Mouse (Mus musculus): ENCODE measurements around the gene Hoxd4. TPM values are rescaled to one million over a fixed set of nuclear protein-coding genes. Genes with fewer than 3 reads are reported as not detected.

The Hoxd4 gene
- polyA plus RNA-seq, 1 experiment = 2.9 TPM

DNA sequence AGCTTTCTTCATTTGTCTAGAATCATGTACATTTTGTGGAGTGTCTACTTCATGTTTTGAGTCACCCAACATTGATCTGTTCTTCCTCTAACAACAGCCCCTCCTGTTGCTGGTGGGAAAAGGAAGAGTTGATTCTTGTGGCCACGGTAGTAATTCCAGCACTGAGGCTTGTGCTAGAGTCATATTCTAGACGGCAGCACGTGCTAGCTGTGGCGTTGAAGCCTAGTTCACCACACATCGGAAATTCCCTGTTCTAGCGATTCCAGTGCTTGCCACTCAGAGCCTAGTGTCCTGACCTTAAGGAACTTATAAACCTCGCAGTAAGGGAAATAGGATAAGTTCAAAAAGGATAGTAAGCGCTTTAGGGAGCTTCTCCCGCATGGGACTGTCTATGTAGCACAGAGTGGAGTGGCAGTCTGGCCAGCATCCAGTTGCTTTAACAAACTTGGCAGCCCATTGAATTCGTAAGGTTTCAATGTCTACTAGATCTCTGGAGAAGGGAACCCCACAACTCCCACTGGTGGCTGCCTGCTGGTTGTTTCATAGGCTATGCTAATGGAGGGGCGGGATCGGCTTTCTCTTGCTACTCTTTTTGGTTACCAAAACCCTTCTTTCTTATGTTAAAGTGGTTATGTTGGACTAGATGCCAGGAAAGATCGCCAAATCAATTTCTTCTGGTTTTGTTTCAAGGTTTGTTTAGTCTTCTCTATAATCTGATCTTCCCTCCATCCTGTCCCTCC, 66.0 kb downstream of the Hoxd4 start:
- TF ChIP-seq CTCF (IDR thresholded peaks at IDR 0.05; ENCODE audit: extremely low read depth, insufficient read length, insufficient replicate concordance, low read depth, low read length) = no peak
- TF ChIP-seq POLR2A (IDR thresholded peaks at IDR 0.05; ENCODE audit: low read depth, low read length) = no peak
- H3K4me1 ChIP-seq (ENCODE audit: control insufficient read depth, insufficient read depth, insufficient read length, low read length) = no peaks in the 10 kb centered on the region
- no peaks in the 10 kb centered on the region for H3K36me3 ChIP-seq (ENCODE audit: control insufficient read depth, insufficient read depth, low read length)
- H3K27me3 ChIP-seq (ENCODE audit: control insufficient read depth, insufficient read depth, low read length) = no peaks in the 10 kb centered on the region; the same call in 1 of the 2 replicates
- WGBS = 71% methylated on average over 13 of the region's 13 CpGs
- no peak overlapping the region for H3K27ac ChIP-seq (ENCODE audit: insufficient read depth, low read depth, low read length)
- H3K4me3 ChIP-seq (ENCODE audit: low read depth, low read length) = no peak overlapping the region

Other genes with a start within 250 kb of the Hoxd4 start
- 1.5 and 1.6 TPM in 2 replicates for gene Lnpk, start 132.5 kb upstream of the Hoxd4 start, polyA plus RNA-seq (2012; rRNA removed)
- not detected in 2 replicates for gene Evx2, start 52.4 kb upstream of the Hoxd4 start, polyA plus RNA-seq (2012; rRNA removed)
- gene Hoxd13, start 43.6 kb upstream of the Hoxd4 start, polyA plus RNA-seq (2012; rRNA removed) = not detected in 2 replicates
- not detected in 2 replicates for gene Hoxd12, start 36.9 kb upstream of the Hoxd4 start, polyA plus RNA-seq (2012; rRNA removed)
- gene Hoxd11, start 32.4 kb upstream of the Hoxd4 start, polyA plus RNA-seq (2012; rRNA removed) = not detected in 2 replicates
- not detected in 2 replicates for gene Hoxd10, start 20.0 kb upstream of the Hoxd4 start, polyA plus RNA-seq (2012; rRNA removed)
- gene Hoxd9, start 14.2 kb upstream of the Hoxd4 start, polyA plus RNA-seq (2012; rRNA removed) = 0.24 and 0.34 TPM in 2 replicates
- 0.60 and 3.1 TPM in 2 replicates for gene Hoxd8, start 7.3 kb upstream of the Hoxd4 start, polyA plus RNA-seq (2012; rRNA removed)
- gene Hoxd3, start within 50 bp of the Hoxd4 start, polyA plus RNA-seq (2012; rRNA removed) = 0.42 and 0.48 TPM in 2 replicates
- 0.04 and 0.10 TPM in 2 replicates for gene Gm28230, start 14.8 kb downstream of the Hoxd4 start, polyA plus RNA-seq (2012; rRNA removed)
- not detected in 2 replicates for gene Hoxd1, start 51.1 kb downstream of the Hoxd4 start, polyA plus RNA-seq (2012; rRNA removed)
- 50.3 and 64.1 TPM in 2 replicates for gene Mtx2, start 113.9 kb downstream of the Hoxd4 start, polyA plus RNA-seq (2012; rRNA removed)